Mouse (Mus musculus) gastrocnemius, postnatal 14 days (tissue): ENCODE measurements at regions not wholly inside any gene's neighbourhood (a gene's known extent, or its start where the extent isn't known, plus 50 kb on each side); places are given as distances from the start of the nearest gene placed in this dataset.

ENCODE experiments used
- microRNA-seq, 2 experiments: library from miRNA; unstranded; fragments of <30 nt; microRNA quantifications; one replicate each; pipeline ENCODE4 v1.2.0; 2021

Small RNA genes in the stretch of these regions (microRNA-seq; reads per million reads assigned to microRNA genes)
- gene Gm24369 = 0 reads per million in 2 experiments
